Mouse (Mus musculus) liver, embryonic 14.5 days (tissue): ENCODE results near the gene Hrc. TPM values are rescaled to one million over a fixed set of nuclear protein-coding genes. Genes with fewer than 3 reads are reported as not detected.

Experiments used
- ATAC-seq: fragments of 200-750 bp; cut with Nextera tagmentation; 2 replicates; pipeline ENCODE4 v1.8.0; 2017; ENCODE audit warnings: moderate number of reproducible peaks, mild to moderate bottlenecking, moderate library complexity; ENCODE audit not compliant: insufficient read depth
- DNase-seq, 3 experiments: peaks; one replicate each; pipeline ENCODE4 v3.0.0-alpha.2; 2012 to 2013; ENCODE audit warnings: low read depth in 3 of 3, low spot score in 3 of 3
- H3K27ac ChIP-seq: fragments of 300-500 bp; sonication (generic); 2 replicates; pipeline ENCODE4 v1.5.1; 2014; ENCODE audit warnings: moderate library complexity, mild to moderate bottlenecking, control low read depth, inconsistent platforms
- H3K27me3 ChIP-seq: fragments of 300-500 bp; sonication (generic); 2 replicates; pipeline ENCODE4 v1.6.1; 2014; ENCODE audit warnings: mild to moderate bottlenecking, low read length, moderate library complexity; ENCODE audit not compliant: control insufficient read depth, insufficient read depth
- H3K36me3 ChIP-seq: fragments of 300-500 bp; sonication (generic); replicated peaks from 2 replicates; pipeline ENCODE4 v1.6.1; 2014; ENCODE audit warnings: low read depth; ENCODE audit not compliant: control insufficient read depth, insufficient read depth
- H3K4me1 ChIP-seq, 2 experiments: fragments of 200-500 bp in 1 of 2; fragments of 300-500 bp in 1 of 2; sonication (generic) in 1 of 2; replicated peaks; 2 replicates each; pipeline ENCODE4 v1.6.1; 2012 to 2014; ENCODE audit warnings: antibody characterized with exemption in 1 of 2, inconsistent platforms in 1 of 2, low read length in 1 of 2; ENCODE audit not compliant: control insufficient read depth in 2 of 2, insufficient read depth in 2 of 2
- H3K4me2 ChIP-seq: fragments of 300-500 bp; sonication (generic); 2 replicates; pipeline ENCODE4 v1.6.1; 2014; ENCODE audit warnings: low read depth, mild to moderate bottlenecking, control low read depth, moderate library complexity
- H3K4me3 ChIP-seq, 2 experiments: fragments of 200-500 bp in 1 of 2; fragments of 300-500 bp in 1 of 2; sonication (generic) in 1 of 2; 2 replicates each; pipeline ENCODE4 v1.5.1; 2012 to 2014; ENCODE audit warnings: low read depth in 2 of 2, low read length in 2 of 2, mild to moderate bottlenecking in 2 of 2, control low read depth in 1 of 2, inconsistent platforms in 1 of 2, moderate library complexity in 1 of 2; ENCODE audit not compliant: insufficient read depth in 1 of 2
- H3K9ac ChIP-seq: fragments of 300-500 bp; sonication (generic); replicated peaks from 2 replicates; pipeline ENCODE4 v1.6.1; 2014; ENCODE audit warnings: mild to moderate bottlenecking, control low read depth, moderate library complexity
- H3K9me3 ChIP-seq: fragments of 300-500 bp; sonication (generic); 2 replicates; pipeline ENCODE4 v1.6.1; 2016; ENCODE audit warnings: low read length, mixed read lengths; ENCODE audit not compliant: control insufficient read depth
- CTCF ChIP-seq: IDR thresholded peaks from 2 replicates; pipeline ENCODE4 v1.5.1; 2016; ENCODE audit warnings: antibody characterized with exemption, low read depth, control low read depth
- EP300 ChIP-seq: IDR thresholded peaks from 2 replicates; pipeline ENCODE4 v1.6.1; 2016; ENCODE audit warnings: antibody characterized with exemption, low read depth
- WGBS: fragments of 180-500 bp; shearing (Covaris S2); extraction: QIAGEN DNeasy Blood & Tissue Kit; methylation state at CpG from one replicate; pipeline ENCODE4 v1.1.7; 2014; ENCODE audit not compliant: insufficient replicate concordance; 5-methylcytosine and 5-hydroxymethylcytosine counted together
- polyA plus RNA-seq, 2 experiments: library from polyadenylated mRNA; depleted of rRNA in 1 of 2; stranded (reverse) in 1 of 2; unstranded in 1 of 2; fragments of >200 nt; fragmentation: Nextera tagmentation in 1 of 2; extraction: Ambion mirVana in 1 of 2; gene quantifications; 2 replicates each; pipeline versions ENCODE4 v1.2.1 to v1.2.3; 2012 to 2014

Gene Hrc
- polyA plus RNA-seq, 2 experiments: 0.07 TPM; not detected in 1

GRCm38 (mm10) chr7:45300270-45300669 is 34.8 kb upstream of the Hrc start:
- no peak overlapping the region for H3K9ac ChIP-seq
- no peak overlapping the region for H3K27ac ChIP-seq
- no peaks in the 10 kb centered on the region for H3K9me3 ChIP-seq
- H3K4me3 ChIP-seq: no peak overlapping the region
- H3K4me1 ChIP-seq: no peaks in the 10 kb centered on the region
- peak in 1 of 3 experiments; percentile 17 for DNase-seq
- ATAC-seq: no peak
- 16% methylated on average over 6 of the region's 6 CpGs for WGBS
- H3K36me3 ChIP-seq: no peaks in the 10 kb centered on the region
- TF ChIP-seq EP300: no peak
- TF ChIP-seq CTCF: peak; percentile 64
- H3K4me2 ChIP-seq: no peak overlapping the region
- no peaks in the 10 kb centered on the region; the same call in 1 of the 2 replicates for H3K27me3 ChIP-seq

- WGBS: 66% methylated on average over 8 of the region's 8 CpGs
- no peak for DNase-seq
- Histone ChIP-seq H3K27ac (no peak overlapping the region), H3K9ac (no peak overlapping the region), H3K4me2 (no peak overlapping the region), H3K9me3 (no peaks in the 10 kb centered on the region), H3K4me1 (no peaks in the 10 kb centered on the region), H3K4me3 (no peak overlapping the region), H3K27me3 (no peaks in the 10 kb centered on the region; the same call in 1 of the 2 replicates), H3K36me3 (no peaks in the 10 kb centered on the region)
- TF ChIP-seq EP300 (no peak), CTCF (no peak)
- ATAC-seq: no peak
These were observed 32.5 kb upstream of the Hrc start for GRCm38 (mm10) chr7:45302626-45303025.

DNA sequence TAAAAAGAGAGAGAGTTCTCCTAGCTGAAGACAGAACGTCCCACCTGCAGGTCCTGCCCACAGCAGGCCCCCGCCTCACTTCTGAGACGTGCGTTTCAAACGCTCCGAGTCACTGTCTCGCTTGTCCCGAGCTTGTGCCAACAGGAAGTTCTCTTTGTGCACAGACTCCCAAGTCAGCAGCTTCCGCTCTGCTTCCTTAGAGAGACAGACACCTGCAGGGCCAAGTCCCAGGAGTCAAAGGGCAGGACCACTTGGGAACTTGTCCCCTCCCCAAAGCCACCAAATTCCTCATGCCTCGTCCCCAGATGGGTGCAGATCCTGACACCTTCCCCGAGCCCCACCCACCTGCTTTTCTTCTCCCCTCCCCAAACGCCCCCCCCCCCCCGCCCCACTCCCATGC is 30.2 kb upstream of the Hrc start:
- WGBS: 27% methylated on average over 11 of the region's 13 CpGs
- no peaks in the 10 kb centered on the region for H3K36me3 ChIP-seq
- no peak overlapping the region for H3K9ac ChIP-seq
- H3K9me3 ChIP-seq: no peaks in the 10 kb centered on the region
- no peaks in the 10 kb centered on the region for H3K4me1 ChIP-seq
- H3K27me3 ChIP-seq: no peaks in the 10 kb centered on the region; the same call in 1 of the 2 replicates
- no peak overlapping the region for H3K4me2 ChIP-seq
- H3K4me3 ChIP-seq: no peak overlapping the region
- TF ChIP-seq EP300: no peak
- no peak for TF ChIP-seq CTCF
- DNase-seq (no peak), ATAC-seq (no peak)
- H3K27ac ChIP-seq: no peak overlapping the region

GRCm38 (mm10) chr7:45305275-45305674 is 29.8 kb upstream of the Hrc start:
- peak; percentile 28 to 48 (median 39) for DNase-seq
- no peaks in the 10 kb centered on the region for H3K36me3 ChIP-seq
- no peaks in the 10 kb centered on the region for H3K4me1 ChIP-seq
- H3K9ac ChIP-seq: no peak overlapping the region
- TF ChIP-seq CTCF: peak; percentile 89
- TF ChIP-seq EP300: no peak
- H3K27me3 ChIP-seq: no peaks in the 10 kb centered on the region; the same call in 1 of the 2 replicates
- ATAC-seq: peak; percentile 51; the same call in 1 of the 2 replicates
- no peak overlapping the region for H3K4me3 ChIP-seq
- WGBS: 4% methylated on average over 17 of the region's 17 CpGs
- H3K9me3 ChIP-seq: no peaks in the 10 kb centered on the region
- H3K4me2 ChIP-seq: no peak overlapping the region
- no peak overlapping the region for H3K27ac ChIP-seq

DNA sequence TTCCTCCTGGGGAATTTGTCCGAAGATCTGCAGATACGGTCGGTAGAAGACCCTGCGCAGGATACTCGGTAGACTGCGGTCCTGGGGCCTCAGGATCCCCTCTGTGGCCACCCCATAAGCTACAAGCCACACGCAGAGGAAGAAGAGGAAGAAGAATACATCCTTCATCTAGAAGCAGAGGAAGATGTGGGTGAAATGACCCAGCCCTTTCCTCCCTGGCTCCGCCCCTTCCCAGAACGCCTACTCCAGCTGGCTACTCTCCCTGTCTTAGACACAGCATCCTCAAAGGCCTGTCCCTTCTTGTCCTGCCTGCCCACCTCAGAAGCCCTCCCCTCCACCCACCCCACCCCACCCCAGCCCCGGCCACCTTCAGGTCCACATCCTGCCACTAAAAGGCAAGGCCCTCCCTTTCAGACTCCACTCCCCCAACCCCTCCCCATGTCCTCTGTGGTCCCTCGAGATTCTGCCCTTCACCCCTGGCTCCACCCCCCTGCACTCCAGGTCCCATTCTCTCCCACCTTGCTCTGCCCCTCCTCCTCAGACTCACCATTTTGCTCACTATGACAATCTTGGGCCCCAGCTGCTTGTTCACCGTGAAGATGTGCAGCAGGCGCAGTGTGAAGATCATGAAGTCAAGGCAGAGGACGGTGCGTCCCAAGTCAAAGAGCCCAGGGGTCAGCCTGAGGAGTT is 26.4 kb upstream of the Hrc start:
- Histone ChIP-seq H3K36me3 (no peaks in the 10 kb centered on the region), H3K27me3 (no peaks in the 10 kb centered on the region), H3K4me2 (no peak overlapping the region), H3K9ac (no peak overlapping the region), H3K4me3 (no peak overlapping the region), H3K4me1 (no peaks in the 10 kb centered on the region), H3K9me3 (no peaks in the 10 kb centered on the region), H3K27ac (no peak overlapping the region)
- 28% methylated on average over 14 of the region's 15 CpGs for WGBS
- no peak for ATAC-seq
- no peak for TF ChIP-seq EP300
- no peak for TF ChIP-seq CTCF
- DNase-seq: no peak
